Mouse (Mus musculus) liver, embryonic 14.5 days (tissue): ENCODE measurements at regions not wholly inside any gene's neighbourhood (a gene's known extent, or its start where the extent isn't known, plus 50 kb on each side); places are given as distances from the start of the nearest gene placed in this dataset.

Experiments used
- ATAC-seq: fragments of 200-750 bp; cut with Nextera tagmentation; 2 replicates; pipeline ENCODE4 v1.8.0; 2017; ENCODE audit warnings: moderate number of reproducible peaks, mild to moderate bottlenecking, moderate library complexity; ENCODE audit not compliant: insufficient read depth
- DNase-seq, 3 experiments: peaks; one replicate each; pipeline ENCODE4 v3.0.0-alpha.2; 2012 to 2013; ENCODE audit warnings: low read depth in 3 of 3, low spot score in 3 of 3
- H3K27ac ChIP-seq: fragments of 300-500 bp; sonication (generic); 2 replicates; pipeline ENCODE4 v1.5.1; 2014; ENCODE audit warnings: moderate library complexity, mild to moderate bottlenecking, control low read depth, inconsistent platforms
- H3K27me3 ChIP-seq: fragments of 300-500 bp; sonication (generic); 2 replicates; pipeline ENCODE4 v1.6.1; 2014; ENCODE audit warnings: mild to moderate bottlenecking, low read length, moderate library complexity; ENCODE audit not compliant: control insufficient read depth, insufficient read depth
- H3K36me3 ChIP-seq: fragments of 300-500 bp; sonication (generic); replicated peaks from 2 replicates; pipeline ENCODE4 v1.6.1; 2014; ENCODE audit warnings: low read depth; ENCODE audit not compliant: control insufficient read depth, insufficient read depth
- H3K4me1 ChIP-seq, 2 experiments: fragments of 200-500 bp in 1 of 2; fragments of 300-500 bp in 1 of 2; sonication (generic) in 1 of 2; replicated peaks; 2 replicates each; pipeline ENCODE4 v1.6.1; 2012 to 2014; ENCODE audit warnings: antibody characterized with exemption in 1 of 2, inconsistent platforms in 1 of 2, low read length in 1 of 2; ENCODE audit not compliant: control insufficient read depth in 2 of 2, insufficient read depth in 2 of 2
- H3K4me2 ChIP-seq: fragments of 300-500 bp; sonication (generic); 2 replicates; pipeline ENCODE4 v1.6.1; 2014; ENCODE audit warnings: low read depth, mild to moderate bottlenecking, control low read depth, moderate library complexity
- H3K4me3 ChIP-seq, 2 experiments: fragments of 200-500 bp in 1 of 2; fragments of 300-500 bp in 1 of 2; sonication (generic) in 1 of 2; 2 replicates each; pipeline ENCODE4 v1.5.1; 2012 to 2014; ENCODE audit warnings: low read depth in 2 of 2, low read length in 2 of 2, mild to moderate bottlenecking in 2 of 2, control low read depth in 1 of 2, inconsistent platforms in 1 of 2, moderate library complexity in 1 of 2; ENCODE audit not compliant: insufficient read depth in 1 of 2
- H3K9ac ChIP-seq: fragments of 300-500 bp; sonication (generic); replicated peaks from 2 replicates; pipeline ENCODE4 v1.6.1; 2014; ENCODE audit warnings: mild to moderate bottlenecking, control low read depth, moderate library complexity
- H3K9me3 ChIP-seq: fragments of 300-500 bp; sonication (generic); 2 replicates; pipeline ENCODE4 v1.6.1; 2016; ENCODE audit warnings: low read length, mixed read lengths; ENCODE audit not compliant: control insufficient read depth
- CTCF ChIP-seq: IDR thresholded peaks from 2 replicates; pipeline ENCODE4 v1.5.1; 2016; ENCODE audit warnings: antibody characterized with exemption, low read depth, control low read depth
- EP300 ChIP-seq: IDR thresholded peaks from 2 replicates; pipeline ENCODE4 v1.6.1; 2016; ENCODE audit warnings: antibody characterized with exemption, low read depth
- WGBS: fragments of 180-500 bp; shearing (Covaris S2); extraction: QIAGEN DNeasy Blood & Tissue Kit; methylation state at CpG from one replicate; pipeline ENCODE4 v1.1.7; 2014; ENCODE audit not compliant: insufficient replicate concordance; 5-methylcytosine and 5-hydroxymethylcytosine counted together

GRCm38 (mm10) chr16:63094126-63094840, 240.2 kb downstream of the Pros1 start:
- no peak overlapping the region for H3K9ac ChIP-seq
- H3K9me3 ChIP-seq: no peaks in the 10 kb centered on the region
- H3K4me2 ChIP-seq: no peak overlapping the region
- TF ChIP-seq EP300 (no peak), CTCF (no peak)
- H3K36me3 ChIP-seq: no peaks in the 10 kb centered on the region
- 57% methylated on average over 5 of the region's 5 CpGs for WGBS
- no peaks in the 10 kb centered on the region for H3K27me3 ChIP-seq
- H3K27ac ChIP-seq: no peak overlapping the region
- no peak overlapping the region for H3K4me3 ChIP-seq
- ATAC-seq: no peak
- no peak for DNase-seq
- no peaks in the 10 kb centered on the region for H3K4me1 ChIP-seq

DNA sequence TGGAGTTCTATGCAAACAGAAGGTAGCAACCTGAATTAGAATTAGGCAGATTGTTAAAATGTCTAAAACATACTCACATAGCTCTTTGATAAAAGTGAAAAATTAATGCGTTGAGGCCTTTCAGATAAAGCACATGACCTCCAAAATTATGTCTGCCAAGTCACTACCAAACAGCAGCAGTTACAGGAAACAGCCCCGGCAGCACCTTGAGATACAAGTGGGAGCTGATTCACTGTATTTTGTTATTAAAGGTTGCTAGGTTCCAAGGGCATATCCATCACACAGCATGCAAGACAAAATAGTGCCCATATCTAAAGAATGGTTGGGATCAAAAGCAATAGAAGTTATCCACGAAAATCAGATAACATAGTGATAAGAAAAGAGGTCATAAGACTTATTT, 248.3 kb downstream of the Pros1 start:
- no peak for TF ChIP-seq CTCF
- no peak for TF ChIP-seq EP300
- ATAC-seq: no peak
- no peaks in the 10 kb centered on the region for H3K27me3 ChIP-seq

DNA sequence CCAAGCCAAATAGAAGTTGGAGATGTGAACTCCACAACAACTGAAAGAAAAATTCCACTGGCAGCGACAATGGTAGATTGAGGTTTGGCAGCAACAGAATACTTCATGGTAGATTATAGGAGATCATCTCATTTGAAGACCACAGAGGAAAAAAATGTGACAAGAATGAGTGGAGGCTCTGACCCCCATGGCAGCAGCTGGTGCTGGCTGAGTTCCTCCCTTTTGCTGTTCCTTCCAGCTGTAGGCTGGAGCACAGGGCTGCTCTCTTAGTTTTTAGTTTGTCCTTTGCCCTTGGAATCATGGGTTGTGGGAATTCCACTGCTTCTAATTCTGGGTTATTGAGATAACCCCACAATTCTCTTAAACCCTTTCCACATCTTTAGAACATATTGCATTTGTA, 248.8 kb downstream of the Pros1 start:
- no peaks in the 10 kb centered on the region for H3K4me1 ChIP-seq
- H3K36me3 ChIP-seq: no peaks in the 10 kb centered on the region
- WGBS: 77% methylated on average over 1 of the region's 1 CpGs
- no peaks in the 10 kb centered on the region for H3K9me3 ChIP-seq
- ATAC-seq: no peak
- no peak overlapping the region for H3K27ac ChIP-seq
- H3K4me2 ChIP-seq: no peak overlapping the region
- DNase-seq: no peak
- no peaks in the 10 kb centered on the region for H3K27me3 ChIP-seq
- H3K4me3 ChIP-seq: no peak overlapping the region
- H3K9ac ChIP-seq: no peak overlapping the region
- TF ChIP-seq EP300 (no peak), CTCF (no peak)

More for the DNA sequence above, 248.3 kb downstream of the Pros1 start:
- Histone ChIP-seq H3K4me3 (no peak overlapping the region), H3K4me1 (no peaks in the 10 kb centered on the region), H3K4me2 (no peak overlapping the region), H3K9me3 (no peaks in the 10 kb centered on the region), H3K9ac (no peak overlapping the region), H3K27ac (no peak overlapping the region), H3K36me3 (no peaks in the 10 kb centered on the region)
- WGBS: 46% methylated on average over 3 of the region's 3 CpGs
- DNase-seq: no peak

DNA sequence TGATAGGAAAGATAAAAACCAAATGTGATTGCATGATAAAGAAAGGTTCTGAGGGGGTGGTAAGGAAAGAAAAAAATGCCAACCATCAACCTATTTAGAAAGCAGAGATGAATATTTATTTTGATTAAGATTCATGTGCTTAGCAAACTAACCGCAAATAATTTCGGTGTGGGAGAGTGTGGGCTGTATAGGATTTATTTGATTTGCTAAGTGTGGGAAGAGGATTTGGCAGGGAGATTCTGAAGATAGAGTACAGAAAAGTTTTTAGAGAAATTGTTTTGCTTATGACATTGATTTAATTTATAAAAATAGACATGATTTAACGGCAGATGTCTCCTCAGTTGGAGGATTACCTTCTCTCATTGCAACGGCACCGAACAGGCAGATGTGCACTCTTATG, 250.3 kb downstream of the Pros1 start:
- Histone ChIP-seq H3K4me1 (no peaks in the 10 kb centered on the region), H3K9ac (no peak overlapping the region), H3K36me3 (no peaks in the 10 kb centered on the region), H3K27me3 (no peaks in the 10 kb centered on the region), H3K4me3 (no peak overlapping the region), H3K9me3 (no peaks in the 10 kb centered on the region), H3K27ac (no peak overlapping the region), H3K4me2 (no peak overlapping the region)
- no peak for ATAC-seq
- DNase-seq: no peak
- TF ChIP-seq EP300: no peak
- no peak for TF ChIP-seq CTCF
- WGBS: 72% methylated on average over 5 of the region's 5 CpGs

DNA sequence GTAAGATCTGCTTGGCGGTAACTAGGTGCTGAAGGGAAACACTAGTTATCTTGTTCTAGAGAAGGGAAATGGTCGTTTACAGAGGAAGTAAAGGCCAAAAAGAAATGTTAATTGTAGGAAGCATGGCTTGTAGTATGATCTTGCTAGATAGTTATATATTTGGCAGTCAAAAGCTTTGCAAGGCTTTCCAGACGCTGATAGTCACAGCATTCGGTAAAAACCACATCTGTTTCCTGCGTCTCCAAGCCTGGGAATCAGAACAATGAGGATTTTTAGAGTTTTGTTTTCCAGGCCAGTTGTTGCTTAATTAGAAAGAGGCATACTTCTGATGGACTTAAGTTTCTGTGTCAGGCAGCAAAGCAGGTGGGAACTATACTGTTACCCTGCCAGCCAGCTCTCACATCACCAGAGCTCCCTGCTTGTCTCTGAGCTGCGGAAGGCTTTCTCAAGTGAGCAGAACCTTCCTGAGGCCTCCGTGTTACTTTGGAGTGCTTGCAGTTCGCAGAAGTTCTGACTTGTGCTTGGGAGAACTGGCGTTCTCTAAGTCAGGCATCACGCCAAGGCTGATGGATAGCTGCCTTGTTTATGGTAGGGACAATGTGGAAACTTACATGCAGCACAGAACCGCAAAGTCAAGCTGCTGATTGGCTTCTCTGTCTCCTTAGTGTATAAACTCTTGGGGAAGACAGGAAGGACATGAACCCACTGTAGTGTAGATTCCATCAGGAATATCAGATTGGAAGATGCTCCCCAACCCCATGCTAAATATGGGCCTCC, 251.0 kb downstream of the Pros1 start:
- no peak overlapping the region for H3K4me3 ChIP-seq
- H3K4me2 ChIP-seq: no peak overlapping the region
- H3K9ac ChIP-seq: no peak overlapping the region
- no peaks in the 10 kb centered on the region for H3K27me3 ChIP-seq
- ATAC-seq (no peak), DNase-seq (no peak)
- no peaks in the 10 kb centered on the region for H3K9me3 ChIP-seq
- H3K4me1 ChIP-seq: no peaks in the 10 kb centered on the region
- H3K27ac ChIP-seq: no peak overlapping the region
- TF ChIP-seq CTCF: no peak
- TF ChIP-seq EP300: no peak
- WGBS: 35% methylated on average over 11 of the region's 11 CpGs
- H3K36me3 ChIP-seq: no peaks in the 10 kb centered on the region
